Mouse (Mus musculus): ENCODE measurements at regions not wholly inside any gene's neighbourhood (a gene's known extent, or its start where the extent isn't known, plus 50 kb on each side); places are given as distances from the start of the nearest gene placed in this dataset.
"Not testable (repeated sequence)": the region's sequence is repeated elsewhere in the genome, so short reads cannot be mapped to it uniquely, and the experiment has no call there.

GRCm38 (mm10) chr19:49294980-49295379 is 1089.2 kb downstream of the Sorcs3 start:
- ATAC-seq (ENCODE audit: low FRiP score) = no peak
- no peaks in the 10 kb centered on the region for H3K27me3 ChIP-seq (ENCODE audit: control insufficient read depth, insufficient read depth, low read length)
- H3K36me3 ChIP-seq (replicated peaks; ENCODE audit: control insufficient read depth, insufficient read depth) = no peaks in the 10 kb centered on the region
- H3K9ac ChIP-seq = no peak overlapping the region
- no peaks in the 10 kb centered on the region for H3K9me3 ChIP-seq (ENCODE audit: control insufficient read depth, low read length)
- H3K4me3 ChIP-seq (replicated peaks; ENCODE audit: low read length) = no peak overlapping the region
- no peak overlapping the region for H3K4me2 ChIP-seq (replicated peaks)
- DNase-seq (ENCODE audit: low spot score) = no peak
- no peak overlapping the region for H3K27ac ChIP-seq
- 84% methylated on average over 2 of the region's 2 CpGs for WGBS
- H3K4me1 ChIP-seq (replicated peaks; ENCODE audit: control insufficient read depth, insufficient read depth, low read length) = peaks cover 14% of the 10 kb centered on the region

- ATAC-seq (ENCODE audit: low FRiP score) (peak; percentile 86; the same call in 1 of the 2 replicates), DNase-seq (ENCODE audit: low spot score) (peak; percentile 65)
- Histone ChIP-seq H3K9ac (no peak overlapping the region), H3K27me3 (ENCODE audit: control insufficient read depth, insufficient read depth, low read length) (no peaks in the 10 kb centered on the region), H3K9me3 (ENCODE audit: control insufficient read depth, low read length) (no peaks in the 10 kb centered on the region), H3K4me3 (replicated peaks; ENCODE audit: low read length) (no peak overlapping the region), H3K4me1 (replicated peaks; ENCODE audit: control insufficient read depth, insufficient read depth, low read length) (peaks cover 17% of the 10 kb centered on the region), H3K27ac (no peak overlapping the region; the same call in 1 of the 2 replicates), H3K36me3 (replicated peaks; ENCODE audit: control insufficient read depth, insufficient read depth) (no peaks in the 10 kb centered on the region), H3K4me2 (replicated peaks) (peak overlapping the region; percentile 36)
- WGBS = 20% methylated on average over 10 of the region's 10 CpGs
Measured at GRCm38 (mm10) chr19:49299351-49300271, 1093.8 kb downstream of the Sorcs3 start.

GRCm38 (mm10) chr19:49301364-49302091 is 1095.7 kb downstream of the Sorcs3 start:
- DNase-seq (ENCODE audit: low spot score) = no peak
- Histone ChIP-seq H3K4me3 (replicated peaks; ENCODE audit: low read length) (no peak overlapping the region), H3K4me1 (replicated peaks; ENCODE audit: control insufficient read depth, insufficient read depth, low read length) (peaks cover 17% of the 10 kb centered on the region), H3K4me2 (replicated peaks) (no peak overlapping the region), H3K9ac (no peak overlapping the region), H3K9me3 (ENCODE audit: control insufficient read depth, low read length) (no peaks in the 10 kb centered on the region), H3K27ac (no peak overlapping the region), H3K27me3 (ENCODE audit: control insufficient read depth, insufficient read depth, low read length) (no peaks in the 10 kb centered on the region), H3K36me3 (replicated peaks; ENCODE audit: control insufficient read depth, insufficient read depth) (no peaks in the 10 kb centered on the region)
- ATAC-seq (ENCODE audit: low FRiP score) = no peak
- 82% methylated on average over 7 of the region's 7 CpGs for WGBS

- no peak overlapping the region for H3K4me3 ChIP-seq (replicated peaks; ENCODE audit: low read length)
- no peak overlapping the region for H3K9ac ChIP-seq
- WGBS = 46% methylated on average over 3 of the region's 3 CpGs
- no peaks in the 10 kb centered on the region for H3K4me1 ChIP-seq (replicated peaks; ENCODE audit: control insufficient read depth, insufficient read depth, low read length)
- no peaks in the 10 kb centered on the region for H3K9me3 ChIP-seq (ENCODE audit: control insufficient read depth, low read length)
- no peak overlapping the region for H3K4me2 ChIP-seq (replicated peaks)
- no peaks in the 10 kb centered on the region for H3K27me3 ChIP-seq (ENCODE audit: control insufficient read depth, insufficient read depth, low read length)
- no peak overlapping the region for H3K27ac ChIP-seq
- no peaks in the 10 kb centered on the region for H3K36me3 ChIP-seq (replicated peaks; ENCODE audit: control insufficient read depth, insufficient read depth)
- DNase-seq (ENCODE audit: low spot score) (no peak), ATAC-seq (ENCODE audit: low FRiP score) (no peak)
Measured at GRCm38 (mm10) chr19:49305804-49306203, 1100.0 kb downstream of the Sorcs3 start.

- no peaks in the 10 kb centered on the region for H3K4me1 ChIP-seq (replicated peaks; ENCODE audit: control insufficient read depth, insufficient read depth, low read length)
- DNase-seq (ENCODE audit: low spot score) (no peak), ATAC-seq (ENCODE audit: low FRiP score) (no peak)
- 89% methylated on average over 1 of the region's 1 CpGs for WGBS
- no peak overlapping the region for H3K27ac ChIP-seq
- H3K36me3 ChIP-seq (replicated peaks; ENCODE audit: control insufficient read depth, insufficient read depth) = no peaks in the 10 kb centered on the region
- H3K9me3 ChIP-seq (ENCODE audit: control insufficient read depth, low read length) = no peaks in the 10 kb centered on the region
- no peak overlapping the region for H3K4me3 ChIP-seq (replicated peaks; ENCODE audit: low read length)
- H3K4me2 ChIP-seq (replicated peaks) = no peak overlapping the region
- H3K27me3 ChIP-seq (ENCODE audit: control insufficient read depth, insufficient read depth, low read length) = no peaks in the 10 kb centered on the region
- no peak overlapping the region for H3K9ac ChIP-seq
Measured at GRCm38 (mm10) chr19:49314229-49314628, 1108.4 kb downstream of the Sorcs3 start.

GRCm38 (mm10) chr19:49359642-49360041 is 1153.8 kb downstream of the Sorcs3 start:
- no peaks in the 10 kb centered on the region for H3K27me3 ChIP-seq (ENCODE audit: control insufficient read depth, insufficient read depth, low read length)

GRCm38 (mm10) chr19:49360715-49361114 is 1154.9 kb downstream of the Sorcs3 start:
- no peak overlapping the region for H3K27ac ChIP-seq
- no peak overlapping the region for H3K4me2 ChIP-seq (replicated peaks)
- no peaks in the 10 kb centered on the region for H3K36me3 ChIP-seq (replicated peaks; ENCODE audit: control insufficient read depth, insufficient read depth)
- ATAC-seq (ENCODE audit: low FRiP score) (no peak), DNase-seq (ENCODE audit: low spot score) (no peak)
- WGBS = 90% methylated on average over 5 of the region's 5 CpGs
- no peaks in the 10 kb centered on the region for H3K4me1 ChIP-seq (replicated peaks; ENCODE audit: control insufficient read depth, insufficient read depth, low read length)
- H3K9ac ChIP-seq = no peak overlapping the region
- H3K9me3 ChIP-seq (ENCODE audit: control insufficient read depth, low read length) = no peaks in the 10 kb centered on the region
- no peak overlapping the region for H3K4me3 ChIP-seq (replicated peaks; ENCODE audit: low read length)
- H3K27me3 ChIP-seq (ENCODE audit: control insufficient read depth, insufficient read depth, low read length) = no peaks in the 10 kb centered on the region

More at GRCm38 (mm10) chr19:49359642-49360041, 1153.8 kb downstream of the Sorcs3 start:
- Histone ChIP-seq H3K4me1 (replicated peaks; ENCODE audit: control insufficient read depth, insufficient read depth, low read length) (no peaks in the 10 kb centered on the region), H3K4me3 (replicated peaks; ENCODE audit: low read length) (no peak overlapping the region), H3K4me2 (replicated peaks) (no peak overlapping the region), H3K36me3 (replicated peaks; ENCODE audit: control insufficient read depth, insufficient read depth) (no peaks in the 10 kb centered on the region), H3K9ac (no peak overlapping the region), H3K9me3 (ENCODE audit: control insufficient read depth, low read length) (no peaks in the 10 kb centered on the region), H3K27ac (no peak overlapping the region)
- 81% methylated on average over 3 of the region's 3 CpGs for WGBS
- DNase-seq (ENCODE audit: low spot score) (no peak), ATAC-seq (ENCODE audit: low FRiP score) (no peak)

GRCm38 (mm10) chr19:49361116-49361515 is 1155.3 kb downstream of the Sorcs3 start:
- H3K9ac ChIP-seq; H3K4me2 ChIP-seq (replicated peaks); H3K9me3 ChIP-seq (ENCODE audit: control insufficient read depth, low read length); H3K27ac ChIP-seq; ATAC-seq (ENCODE audit: low FRiP score); H3K4me3 ChIP-seq (replicated peaks; ENCODE audit: low read length); H3K4me1 ChIP-seq (replicated peaks; ENCODE audit: control insufficient read depth, insufficient read depth, low read length); DNase-seq (ENCODE audit: low spot score); H3K36me3 ChIP-seq (replicated peaks; ENCODE audit: control insufficient read depth, insufficient read depth); H3K27me3 ChIP-seq (ENCODE audit: control insufficient read depth, insufficient read depth, low read length): not testable (repeated sequence)
- 77% methylated on average over 10 of the region's 11 CpGs for WGBS

GRCm38 (mm10) chr19:49372921-49373320 is 1167.1 kb downstream of the Sorcs3 start:
- 72% methylated on average over 1 of the region's 1 CpGs for WGBS

More at GRCm38 (mm10) chr19:49372921-49373320, 1167.1 kb downstream of the Sorcs3 start:
- Histone ChIP-seq H3K27me3 (ENCODE audit: control insufficient read depth, insufficient read depth, low read length) (no peaks in the 10 kb centered on the region), H3K4me3 (replicated peaks; ENCODE audit: low read length) (no peak overlapping the region), H3K9ac (no peak overlapping the region), H3K9me3 (ENCODE audit: control insufficient read depth, low read length) (no peaks in the 10 kb centered on the region), H3K36me3 (replicated peaks; ENCODE audit: control insufficient read depth, insufficient read depth) (no peaks in the 10 kb centered on the region), H3K27ac (no peak overlapping the region), H3K4me2 (replicated peaks) (no peak overlapping the region), H3K4me1 (replicated peaks; ENCODE audit: control insufficient read depth, insufficient read depth, low read length) (no peaks in the 10 kb centered on the region)
- DNase-seq (ENCODE audit: low spot score) (no peak), ATAC-seq (ENCODE audit: low FRiP score) (no peak)

All from hindbrain, embryonic 14.5 days (tissue).